Mouse (Mus musculus) thymus, adult 2 months (tissue): ENCODE data around the gene Olfr820. TPM values are rescaled to one million over a fixed set of nuclear protein-coding genes. Genes with fewer than 3 reads are reported as not detected.

ENCODE experiments used
- DNase-seq: peaks from one replicate; pipeline ENCODE4 v3.0.0; 2021
- H3K27ac ChIP-seq: fragments of 200-500 bp; 2 replicates; pipeline ENCODE4 v1.5.1; 2012; ENCODE audit warnings: low read length, control low read depth; ENCODE audit not compliant: control insufficient read depth, insufficient read depth
- H3K27me3 ChIP-seq: fragments of 200-500 bp; 2 replicates; pipeline ENCODE4 v1.6.1; 2012; ENCODE audit warnings: mild to moderate bottlenecking, low read length, moderate library complexity, mixed read lengths; ENCODE audit not compliant: control insufficient read depth, insufficient read depth
- H3K36me3 ChIP-seq: fragments of 200-500 bp; 2 replicates; pipeline ENCODE4 v1.6.1; 2012; ENCODE audit warnings: mild to moderate bottlenecking, low read length, moderate library complexity; ENCODE audit not compliant: control insufficient read depth, insufficient read depth
- H3K4me1 ChIP-seq: fragments of 200-500 bp; replicated peaks from 2 replicates; pipeline ENCODE4 v1.6.1; 2012; ENCODE audit warnings: low read length; ENCODE audit not compliant: control insufficient read depth, insufficient read depth
- H3K4me3 ChIP-seq: fragments of 200-500 bp; 2 replicates; pipeline ENCODE4 v1.5.1; 2012; ENCODE audit warnings: mild to moderate bottlenecking, low read length, control low read depth, moderate library complexity; ENCODE audit not compliant: control insufficient read depth, insufficient read depth
- CTCF ChIP-seq: fragments of 200-500 bp; IDR thresholded peaks from 2 replicates; pipeline ENCODE4 v1.5.1; 2012; ENCODE audit warnings: mild to moderate bottlenecking, control low read depth, low read length, moderate library complexity, borderline replicate concordance; ENCODE audit not compliant: control insufficient read depth, poor library complexity, insufficient read depth; ENCODE audit errors: extremely low read depth
- POLR2A ChIP-seq: fragments of 200-500 bp; IDR thresholded peaks from 2 replicates; pipeline ENCODE4 v1.6.1; 2012; ENCODE audit warnings: mild to moderate bottlenecking, low read length, control low read depth, moderate library complexity; ENCODE audit not compliant: control insufficient read depth, poor library complexity, insufficient read depth; ENCODE audit errors: extremely low read depth
- WGBS: fragments of 180-500 bp; shearing (Covaris S2); methylation state at CpG from one replicate; pipeline ENCODE4 v1.1.7; 2018; 5-methylcytosine and 5-hydroxymethylcytosine counted together
- polyA plus RNA-seq: library from polyadenylated mRNA; depleted of rRNA; stranded (reverse); fragments of >200 nt; gene quantifications from 2 replicates; pipeline ENCODE4 v1.2.3, GENCODE M21; 2012; rRNA removed

Olfr820 gene
- polyA plus RNA-seq, 1 experiment = not detected

- no peak within 1 kb of the TSS for H3K4me3 ChIP-seq
- TF ChIP-seq CTCF (no peak), POLR2A (no peak)
- no peaks in the 10 kb centered on the region for H3K36me3 ChIP-seq
- no peaks in the 10 kb centered on the region for H3K27me3 ChIP-seq
- no peak within 1 kb of the TSS for H3K27ac ChIP-seq
- no peak for DNase-seq
- no peaks in the 10 kb centered on the region for H3K4me1 ChIP-seq
These were observed 17.6 kb downstream of the Olfr820 start, which contains the start of gene Olfr821 for GRCm38 (mm10) chr10:130030048-130030447. Gene Olfr821, plus strand, starts transcription at chr10:130030348.

GRCm38 (mm10) chr10:130037096-130037495 is 24.7 kb downstream of the Olfr820 start:
- H3K27me3 ChIP-seq = no peaks in the 10 kb centered on the region

More at GRCm38 (mm10) chr10:130037096-130037495, 24.7 kb downstream of the Olfr820 start:
- no peaks in the 10 kb centered on the region for H3K36me3 ChIP-seq
- TF ChIP-seq CTCF (no peak), POLR2A (no peak)
- WGBS = 78% methylated on average over 6 of the region's 6 CpGs
- DNase-seq = no peak
- H3K4me1 ChIP-seq = no peaks in the 10 kb centered on the region
- no peak overlapping the region for H3K27ac ChIP-seq
- no peak overlapping the region for H3K4me3 ChIP-seq

Other genes starting within 250 kb of the Olfr820 start
- gene Olfr808, start 247.1 kb upstream of the Olfr820 start, polyA plus RNA-seq = not detected in 2 replicates
- not detected in 2 replicates for gene Olfr809, start 238.0 kb upstream of the Olfr820 start, polyA plus RNA-seq
- not detected in 2 replicates for gene Olfr810, start 217.7 kb upstream of the Olfr820 start, polyA plus RNA-seq
- gene Olfr811, start 208.2 kb upstream of the Olfr820 start, polyA plus RNA-seq = not detected in 2 replicates
- not detected in 2 replicates for gene Olfr812, start 166.5 kb upstream of the Olfr820 start, polyA plus RNA-seq
- not detected in 2 replicates for gene Olfr813, start 157.3 kb upstream of the Olfr820 start, polyA plus RNA-seq
- not detected in 2 replicates for gene Olfr814, start 132.8 kb upstream of the Olfr820 start, polyA plus RNA-seq
- gene Olfr815, start 106.8 kb upstream of the Olfr820 start, polyA plus RNA-seq = not detected in 2 replicates
- not detected in 2 replicates for gene Olfr816, start 97.0 kb upstream of the Olfr820 start, polyA plus RNA-seq
- not detected in 2 replicates for gene Olfr818, start 63.5 kb upstream of the Olfr820 start, polyA plus RNA-seq
- not detected in 2 replicates for gene Olfr819, start 45.4 kb upstream of the Olfr820 start, polyA plus RNA-seq
- gene Olfr247, start 36.5 kb upstream of the Olfr820 start, polyA plus RNA-seq = not detected in 2 replicates
- not detected in 2 replicates for gene Gm10310, start 27.6 kb upstream of the Olfr820 start, polyA plus RNA-seq
- gene Olfr821, start 17.7 kb downstream of the Olfr820 start, polyA plus RNA-seq = not detected in 2 replicates
- gene Olfr822, start 58.6 kb downstream of the Olfr820 start, polyA plus RNA-seq = not detected in 2 replicates
- gene Olfr823, start 102.8 kb downstream of the Olfr820 start, polyA plus RNA-seq = not detected in 2 replicates
- gene Olfr824, start 117.4 kb downstream of the Olfr820 start, polyA plus RNA-seq = not detected in 2 replicates
- gene Olfr825, start 154.1 kb downstream of the Olfr820 start, polyA plus RNA-seq = not detected in 2 replicates
- gene Olfr826, start 171.6 kb downstream of the Olfr820 start, polyA plus RNA-seq = not detected in 2 replicates
- not detected in 2 replicates for gene Olfr827, start 201.8 kb downstream of the Olfr820 start, polyA plus RNA-seq